Mouse (Mus musculus) embryonic fibroblast, embryonic 13.5 days (primary cell): ENCODE measurements around the gene Tmem121b.

Experiments used
- CTCF ChIP-seq: IDR thresholded peaks from 2 replicates; pipeline ENCODE4 v1.5.1; 2011; ENCODE audit warnings: mild to moderate bottlenecking, control low read depth, low read length, moderate library complexity, borderline replicate concordance; ENCODE audit not compliant: insufficient read depth
- POLR2A ChIP-seq: IDR thresholded peaks from 2 replicates; pipeline ENCODE4 v1.6.1; 2011; ENCODE audit warnings: low read depth, mild to moderate bottlenecking, control low read depth, low read length, moderate library complexity

GRCm38 (mm10) chr6:120442171-120442749 lies 51.3 kb downstream of the Tmem121b start:
- TF ChIP-seq CTCF (no peak), POLR2A (no peak)
